Mouse (Mus musculus) G1E (cell line): ENCODE measurements around the gene Gm21119. TPM values are rescaled to one million over a fixed set of nuclear protein-coding genes. Genes with fewer than 3 reads are reported as not detected.
A peak's percentile ranks its signal among the peaks of the same experiment; 100 is the strongest.
"Not testable (repeated sequence)": the region's sequence is repeated elsewhere in the genome, so short reads cannot be mapped to it uniquely, and the experiment has no call there.

Experiments
- ATAC-seq: 2 replicates; pipeline ENCODE4 v1.8.0; 2016; ENCODE audit warnings: mild to moderate bottlenecking; ENCODE audit not compliant: insufficient number of reproducible peaks, poor library complexity, low FRiP score, severe bottlenecking; ENCODE audit errors: extremely low read depth
- DNase-seq: peaks from one replicate; pipeline ENCODE4 v3.0.0; 2012; ENCODE audit warnings: low spot score
- H3K27me3 ChIP-seq: 2 replicates; pipeline ENCODE4 v1.6.1; 2012; ENCODE audit warnings: mild to moderate bottlenecking, low read length, inconsistent platforms; ENCODE audit not compliant: insufficient read depth
- H3K36me3 ChIP-seq: replicated peaks from 2 replicates; pipeline ENCODE3; 2012; ENCODE audit warnings: mild to moderate bottlenecking, inconsistent platforms
- H3K4me1 ChIP-seq: 2 replicates; pipeline ENCODE4 v1.6.1; 2012; ENCODE audit warnings: low read depth, low read length, inconsistent platforms, mixed read lengths; ENCODE audit not compliant: insufficient read depth
- H3K4me3 ChIP-seq: 2 replicates; pipeline ENCODE4 v1.5.1; 2012; ENCODE audit warnings: low read depth, mild to moderate bottlenecking, inconsistent platforms, low read length, moderate library complexity, mixed read lengths
- H3K9me3 ChIP-seq: replicated peaks from 2 replicates; pipeline ENCODE4 v1.6.1; 2012; ENCODE audit warnings: inconsistent platforms
- polyA plus RNA-seq: library from polyadenylated mRNA; stranded (reverse); fragments of >175 nt; gene quantifications from 2 replicates; pipeline ENCODE4 v1.2.3, GENCODE M21; 2012
- total RNA-seq, 2 experiments: library from RNA; stranded (forward) in 1 of 2; stranded (reverse) in 1 of 2; fragments of 200-1000 nt in 1 of 2; fragments of >200 nt in 1 of 2; fragmentation: Nextera tagmentation in 1 of 2; gene quantifications; 2 replicates each; pipeline ENCODE4 v1.2.3; 2014 to 2017

Gene Gm21119
- not detected in 2 replicates for total RNA-seq (2014; fragmentation: Nextera tagmentation)
- total RNA-seq (2017) = 0.46 and 1.3 TPM in 2 replicates
- polyA plus RNA-seq = not detected in 2 replicates

- DNase-seq, H3K36me3 ChIP-seq, ATAC-seq: not testable (repeated sequence)
Measured at GRCm38 (mm10) chr8:20614619-20615018, at the start of gene Gm21119. Gm21119 (plus strand) TSS chr8:20614919.

GRCm38 (mm10) chr8:20566753-20567152 lies 48.0 kb upstream of the Gm21119 start:
- ATAC-seq, H3K36me3 ChIP-seq, H3K4me3 ChIP-seq, H3K27me3 ChIP-seq, H3K9me3 ChIP-seq, H3K4me1 ChIP-seq, DNase-seq: not testable (repeated sequence)

More at GRCm38 (mm10) chr8:20614619-20615018, at the start of gene Gm21119:
- not testable (repeated sequence) for H3K4me1 ChIP-seq, H3K27me3 ChIP-seq, H3K9me3 ChIP-seq, H3K4me3 ChIP-seq

- H3K4me3 ChIP-seq, H3K27me3 ChIP-seq, H3K36me3 ChIP-seq, H3K9me3 ChIP-seq, DNase-seq, H3K4me1 ChIP-seq, ATAC-seq: not testable (repeated sequence)
Measured at GRCm38 (mm10) chr8:20581081-20581480, 33.6 kb upstream of the Gm21119 start.

GRCm38 (mm10) chr8:20582772-20583171 lies 31.9 kb upstream of the Gm21119 start:
- H3K4me3 ChIP-seq, H3K27me3 ChIP-seq, H3K9me3 ChIP-seq, H3K4me1 ChIP-seq, H3K36me3 ChIP-seq, DNase-seq, ATAC-seq: not testable (repeated sequence)

GRCm38 (mm10) chr8:20588268-20589177 lies 26.2 kb upstream of the Gm21119 start:
- not testable (repeated sequence) for H3K4me3 ChIP-seq, H3K4me1 ChIP-seq, H3K36me3 ChIP-seq, H3K9me3 ChIP-seq, H3K27me3 ChIP-seq, DNase-seq
- ATAC-seq = peak; percentile 74

GRCm38 (mm10) chr8:20589178-20589539 lies 25.6 kb upstream of the Gm21119 start:
- 0 out of 2 replicates have a peak, but pooled peaks have one; percentile 9 for ATAC-seq
- not testable (repeated sequence) for H3K4me3 ChIP-seq, H3K9me3 ChIP-seq, H3K27me3 ChIP-seq, DNase-seq, H3K36me3 ChIP-seq, H3K4me1 ChIP-seq

GRCm38 (mm10) chr8:20590117-20590997 lies 24.4 kb upstream of the Gm21119 start:
- DNase-seq, H3K4me3 ChIP-seq, H3K4me1 ChIP-seq, H3K27me3 ChIP-seq, ATAC-seq, H3K9me3 ChIP-seq, H3K36me3 ChIP-seq: not testable (repeated sequence)

GRCm38 (mm10) chr8:20591002-20591401 lies 23.7 kb upstream of the Gm21119 start:
- not testable (repeated sequence) for H3K9me3 ChIP-seq, H3K27me3 ChIP-seq, ATAC-seq, H3K36me3 ChIP-seq, H3K4me3 ChIP-seq, H3K4me1 ChIP-seq, DNase-seq

GRCm38 (mm10) chr8:20592732-20593272 lies 21.9 kb upstream of the Gm21119 start:
- H3K4me1 ChIP-seq = not testable (repeated sequence)

GRCm38 (mm10) chr8:20593841-20594240 lies 20.9 kb upstream of the Gm21119 start:
- not testable (repeated sequence) for H3K36me3 ChIP-seq, ATAC-seq, H3K9me3 ChIP-seq, H3K27me3 ChIP-seq, H3K4me3 ChIP-seq, DNase-seq, H3K4me1 ChIP-seq

More at GRCm38 (mm10) chr8:20592732-20593272, 21.9 kb upstream of the Gm21119 start:
- H3K4me3 ChIP-seq, H3K36me3 ChIP-seq, DNase-seq, H3K27me3 ChIP-seq, ATAC-seq, H3K9me3 ChIP-seq: not testable (repeated sequence)

GRCm38 (mm10) chr8:20596081-20596841 lies 18.5 kb upstream of the Gm21119 start:
- not testable (repeated sequence) for H3K9me3 ChIP-seq, DNase-seq, H3K27me3 ChIP-seq, H3K36me3 ChIP-seq, H3K4me3 ChIP-seq, ATAC-seq, H3K4me1 ChIP-seq
